Mouse (Mus musculus) adrenal gland, postnatal 10 days (tissue): ENCODE measurements around the gene Wfdc1. TPM values are rescaled to one million over a fixed set of nuclear protein-coding genes. Genes with fewer than 3 reads are reported as not detected.

ENCODE experiments used
- DNase-seq: peaks from one replicate; pipeline ENCODE4 v3.0.0; 2021; ENCODE audit warnings: mixed read lengths
- total RNA-seq, 2 experiments: library from RNA; stranded (reverse); gene quantifications; 2 replicates each; pipeline ENCODE4 v1.2.3; 2021

Gene Wfdc1
- total RNA-seq, 2 experiments from 2014 or later: 15.4 to 17.4 TPM

- no peak for DNase-seq
Observed at GRCm38 (mm10) chr8:119737093-119737900, 71.1 kb downstream of the Wfdc1 start.

Other genes starting within 250 kb of the Wfdc1 start
- gene Osgin1, start 232.2 kb upstream of the Wfdc1 start, total RNA-seq: 10 to 100 TPM; 72.1 to 81.4 TPM
- gene Necab2, start 219.6 kb upstream of the Wfdc1 start, total RNA-seq: 10 to 100 TPM in 1 of 2 experiments, 1 to 10 TPM in 1; 9.4 to 11.9 TPM
- not detected for gene Slc38a8, start 164.7 kb upstream of the Wfdc1 start, total RNA-seq
- 100 to 1,000 TPM; 103 to 114 TPM for gene Mbtps1, start 107.6 kb upstream of the Wfdc1 start, total RNA-seq
- 10 to 100 TPM; 24.8 to 28.0 TPM for gene Hsdl1, start 91.2 kb upstream of the Wfdc1 start, total RNA-seq
- not detected for gene Dnaaf1, start 91.1 kb upstream of the Wfdc1 start, total RNA-seq
- gene Taf1c, start 61.1 kb upstream of the Wfdc1 start, total RNA-seq: 10 to 100 TPM; 10.1 to 13.0 TPM
- not detected for gene Adad2, start 53.6 kb upstream of the Wfdc1 start, total RNA-seq
- gene Kcng4, start 30.7 kb upstream of the Wfdc1 start, total RNA-seq: under 1 TPM; 0.42 to 0.79 TPM
- gene Atp2c2, start 33.6 kb downstream of the Wfdc1 start, total RNA-seq: under 1 TPM; 0.12 to 0.39 TPM
- 10 to 100 TPM in 1 of 2 experiments, 1 to 10 TPM in 1; 8.7 to 12.0 TPM for gene Tldc1, start 112.1 kb downstream of the Wfdc1 start, total RNA-seq
- gene Cotl1, start 174.2 kb downstream of the Wfdc1 start, total RNA-seq: 10 to 100 TPM; 68.0 to 77.5 TPM
- gene Klhl36, start 195.9 kb downstream of the Wfdc1 start, total RNA-seq: 10 to 100 TPM in 1 of 2 experiments, 1 to 10 TPM in 1; 7.3 to 11.2 TPM
- gene Usp10, start 244.0 kb downstream of the Wfdc1 start, total RNA-seq: 100 to 1,000 TPM in 1 of 2 experiments, 10 to 100 TPM in 1; 92.2 to 106 TPM
- 1 to 10 TPM; 1.9 to 2.0 TPM for gene Gm20388, start 244.5 kb downstream of the Wfdc1 start, total RNA-seq